Mouse (Mus musculus): Measurements from ENCODE around the gene Gzmn. TPM values are rescaled to one million over a fixed set of nuclear protein-coding genes. Genes with fewer than 3 reads are reported as not detected.
"Not testable (repeated sequence)": the region's sequence is repeated elsewhere in the genome, so short reads cannot be mapped to it uniquely, and the experiment has no call there.

The Gzmn gene
- total RNA-seq (2017), result 1.8 TPM in 1 of 3 replicates, not detected in the others

- no peak for ATAC-seq (replicated peaks; ENCODE audit: insufficient number of reproducible peaks, low FRiP score, low TSS enrichment, poor library complexity, severe bottlenecking)
Measured at GRCm38 (mm10) chr14:56174499-56174898, at the start of gene Gzmn. TSS of gene Gzmn (minus strand) at chr14:56174599.

- ATAC-seq (replicated peaks; ENCODE audit: insufficient number of reproducible peaks, low FRiP score, low TSS enrichment, poor library complexity, severe bottlenecking), result no peak
Measured at GRCm38 (mm10) chr14:56211317-56211716, 36.9 kb upstream of the Gzmn start, which contains the start of gene Gzmf. TSS of gene Gzmf (minus strand) at chr14:56211417.

GRCm38 (mm10) chr14:56205613-56206012, 31.2 kb upstream of the Gzmn start:
- no peak for ATAC-seq (replicated peaks; ENCODE audit: insufficient number of reproducible peaks, low FRiP score, low TSS enrichment, poor library complexity, severe bottlenecking)

GRCm38 (mm10) chr14:56205021-56205420, 30.6 kb upstream of the Gzmn start:
- not testable (repeated sequence) for ATAC-seq (replicated peaks; ENCODE audit: insufficient number of reproducible peaks, low FRiP score, low TSS enrichment, poor library complexity, severe bottlenecking)

GRCm38 (mm10) chr14:56203975-56204374, 29.6 kb upstream of the Gzmn start:
- ATAC-seq (replicated peaks; ENCODE audit: insufficient number of reproducible peaks, low FRiP score, low TSS enrichment, poor library complexity, severe bottlenecking), result peak; percentile 70; the same call in 1 of the 2 replicates

GRCm38 (mm10) chr14:56186946-56187345, 12.5 kb upstream of the Gzmn start:
- no peak for ATAC-seq (replicated peaks; ENCODE audit: insufficient number of reproducible peaks, low FRiP score, low TSS enrichment, poor library complexity, severe bottlenecking)

GRCm38 (mm10) chr14:56186521-56186920, 12.1 kb upstream of the Gzmn start:
- no peak for ATAC-seq (replicated peaks; ENCODE audit: insufficient number of reproducible peaks, low FRiP score, low TSS enrichment, poor library complexity, severe bottlenecking)

GRCm38 (mm10) chr14:56177651-56178050, 3.3 kb upstream of the Gzmn start:
- not testable (repeated sequence) for ATAC-seq (replicated peaks; ENCODE audit: insufficient number of reproducible peaks, low FRiP score, low TSS enrichment, poor library complexity, severe bottlenecking)

- no peak for ATAC-seq (replicated peaks; ENCODE audit: insufficient number of reproducible peaks, low FRiP score, low TSS enrichment, poor library complexity, severe bottlenecking)
Measured at GRCm38 (mm10) chr14:56173396-56173795, 1.0 kb downstream of the Gzmn start.

GRCm38 (mm10) chr14:56172744-56173143, 1.7 kb downstream of the Gzmn start:
- ATAC-seq (replicated peaks; ENCODE audit: insufficient number of reproducible peaks, low FRiP score, low TSS enrichment, poor library complexity, severe bottlenecking), result no peak

GRCm38 (mm10) chr14:56168009-56168408, 6.4 kb downstream of the Gzmn start:
- no peak for ATAC-seq (replicated peaks; ENCODE audit: insufficient number of reproducible peaks, low FRiP score, low TSS enrichment, poor library complexity, severe bottlenecking)

- no peak for ATAC-seq (replicated peaks; ENCODE audit: insufficient number of reproducible peaks, low FRiP score, low TSS enrichment, poor library complexity, severe bottlenecking)
Measured at GRCm38 (mm10) chr14:56162109-56162508, 12.3 kb downstream of the Gzmn start.

- not testable (repeated sequence) for ATAC-seq (replicated peaks; ENCODE audit: insufficient number of reproducible peaks, low FRiP score, low TSS enrichment, poor library complexity, severe bottlenecking)
Measured at GRCm38 (mm10) chr14:56159479-56159878, 14.9 kb downstream of the Gzmn start, which contains the start of gene Gzmg. TSS of gene Gzmg (minus strand) at chr14:56159579.

- no peak for ATAC-seq (replicated peaks; ENCODE audit: insufficient number of reproducible peaks, low FRiP score, low TSS enrichment, poor library complexity, severe bottlenecking)
Measured at GRCm38 (mm10) chr14:56155340-56155739, 19.1 kb downstream of the Gzmn start.

GRCm38 (mm10) chr14:56133675-56134074, 40.7 kb downstream of the Gzmn start:
- ATAC-seq (replicated peaks; ENCODE audit: insufficient number of reproducible peaks, low FRiP score, low TSS enrichment, poor library complexity, severe bottlenecking), result not testable (repeated sequence)

- ATAC-seq (replicated peaks; ENCODE audit: insufficient number of reproducible peaks, low FRiP score, low TSS enrichment, poor library complexity, severe bottlenecking), result not testable (repeated sequence)
Measured at GRCm38 (mm10) chr14:56132508-56132907, 41.9 kb downstream of the Gzmn start, which contains the start of gene Gzmd. TSS of gene Gzmd (minus strand) at chr14:56132608.

GRCm38 (mm10) chr14:56128341-56128740, 46.1 kb downstream of the Gzmn start:
- no peak for ATAC-seq (replicated peaks; ENCODE audit: insufficient number of reproducible peaks, low FRiP score, low TSS enrichment, poor library complexity, severe bottlenecking)

- ATAC-seq (replicated peaks; ENCODE audit: insufficient number of reproducible peaks, low FRiP score, low TSS enrichment, poor library complexity, severe bottlenecking), result no peak
Measured at GRCm38 (mm10) chr14:56123516-56123915, 50.9 kb downstream of the Gzmn start.

- no peak for ATAC-seq (replicated peaks; ENCODE audit: insufficient number of reproducible peaks, low FRiP score, low TSS enrichment, poor library complexity, severe bottlenecking)
Measured at GRCm38 (mm10) chr14:56120525-56120924, 53.9 kb downstream of the Gzmn start, which contains the start of gene Gzme. TSS of gene Gzme (minus strand) at chr14:56120625.

Measured in monocyte, adult 5-6 weeks (primary cell).